Mouse (Mus musculus) liver, embryonic 14.5 days (tissue): ENCODE data around the gene Selplg.

Source experiments
- CTCF ChIP-seq: IDR thresholded peaks from 2 replicates; pipeline ENCODE4 v1.5.1; 2016; ENCODE audit warnings: antibody characterized with exemption, low read depth, control low read depth
- EP300 ChIP-seq: IDR thresholded peaks from 2 replicates; pipeline ENCODE4 v1.6.1; 2016; ENCODE audit warnings: antibody characterized with exemption, low read depth

DNA sequence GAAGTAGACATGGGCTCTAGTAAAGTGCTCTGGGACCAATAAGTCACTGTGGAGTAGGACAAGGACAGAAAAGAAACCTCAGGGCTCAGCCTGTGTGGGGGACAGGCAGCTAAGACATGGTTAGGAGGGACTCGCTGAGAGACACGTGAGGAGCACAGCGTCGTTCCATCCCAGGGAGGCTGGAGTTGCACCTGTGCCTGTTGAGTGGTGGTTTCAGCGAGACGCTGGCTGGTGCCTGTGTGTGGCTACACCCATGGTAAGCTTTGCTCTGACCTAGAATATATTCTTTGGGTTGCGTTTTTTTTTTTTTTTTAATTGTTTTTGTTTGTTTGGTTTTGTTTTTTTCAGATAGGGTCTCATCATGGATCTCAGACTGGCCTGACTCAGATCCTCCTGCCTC, 43.7 kb upstream of the Selplg start:
- no peak for TF ChIP-seq CTCF
- TF ChIP-seq EP300: no peak
